Mouse (Mus musculus): ENCODE results near the gene Sf3a2. TPM values are rescaled to one million over a fixed set of nuclear protein-coding genes. Genes with fewer than 3 reads are reported as not detected.
A peak's percentile ranks its signal among the peaks of the same experiment; 100 is the strongest.

Sf3a2 gene
- polyA plus RNA-seq, 1 experiment from 2014 or later, result 77.7 TPM

DNA sequence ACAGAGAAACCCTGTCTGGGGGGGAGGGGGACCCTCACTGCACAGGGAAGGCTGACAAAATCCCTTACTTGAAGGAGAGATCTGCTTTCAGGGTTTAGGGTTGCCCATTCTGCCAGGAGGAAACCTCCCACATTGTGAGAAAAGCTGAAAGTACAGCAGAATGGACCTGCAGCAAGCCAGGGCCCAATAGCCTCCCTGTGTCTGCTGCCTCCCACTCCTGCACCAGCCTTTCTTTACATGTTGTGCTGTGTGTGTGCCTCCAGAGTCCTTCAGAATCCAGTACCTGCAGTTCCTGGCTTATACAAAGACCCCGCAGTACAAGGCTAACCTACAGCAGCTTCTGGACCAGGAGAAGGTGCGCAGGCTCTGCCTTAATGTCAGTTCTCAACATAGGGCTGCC lies 13.7 kb upstream of the Sf3a2 start:
- no peaks in the 10 kb centered on the region for H3K4me1 ChIP-seq (ENCODE audit: control insufficient read depth, insufficient read depth, low read length)
- H3K27ac ChIP-seq (ENCODE audit: low read length), result no peak overlapping the region
- 96% methylated on average over 2 of the region's 2 CpGs for WGBS
- H3K9me3 ChIP-seq (ENCODE audit: control insufficient read depth, low read depth, low read length), result no peaks in the 10 kb centered on the region
- no peak overlapping the region for H3K4me3 ChIP-seq (ENCODE audit: low read depth, low read length)
- H3K36me3 ChIP-seq (ENCODE audit: control insufficient read depth, insufficient read depth, low read length), result peaks cover 96% of the 10 kb centered on the region
- no peaks in the 10 kb centered on the region for H3K27me3 ChIP-seq (ENCODE audit: control insufficient read depth, insufficient read depth, low read length)
- no peak overlapping the region for H3K4me2 ChIP-seq (replicated peaks; ENCODE audit: low read depth, low read length)
- ATAC-seq (ENCODE audit: insufficient number of reproducible peaks, insufficient read depth, low FRiP score, low read depth), result no peak
- no peak overlapping the region for H3K9ac ChIP-seq (replicated peaks; ENCODE audit: low read depth, low read length)

DNA sequence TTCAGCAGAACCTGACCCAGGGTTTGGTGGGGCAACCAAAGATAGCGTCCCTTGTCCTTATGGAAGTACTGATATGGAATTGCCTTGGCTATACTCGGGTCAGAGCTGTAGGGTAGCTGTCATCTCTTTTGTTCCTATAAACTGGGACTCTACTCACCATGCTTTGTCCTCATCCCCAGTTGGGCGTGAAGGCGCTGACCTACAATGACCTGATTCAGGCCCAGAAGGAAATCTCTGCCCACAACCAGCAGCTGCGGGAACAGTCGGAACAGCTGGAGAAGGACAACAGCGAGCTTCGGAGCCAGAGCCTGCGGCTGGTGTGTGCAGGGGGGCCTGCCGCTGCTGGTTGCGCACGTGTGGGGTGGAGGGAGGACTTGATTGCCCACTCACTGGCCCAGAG lies 13.1 kb upstream of the Sf3a2 start:
- Histone ChIP-seq H3K4me1 (ENCODE audit: control insufficient read depth, insufficient read depth, low read length) (no peaks in the 10 kb centered on the region), H3K4me2 (replicated peaks; ENCODE audit: low read depth, low read length) (no peak overlapping the region), H3K36me3 (ENCODE audit: control insufficient read depth, insufficient read depth, low read length) (peaks cover 95% of the 10 kb centered on the region), H3K9ac (replicated peaks; ENCODE audit: low read depth, low read length) (no peak overlapping the region), H3K27ac (ENCODE audit: low read length) (no peak overlapping the region), H3K27me3 (ENCODE audit: control insufficient read depth, insufficient read depth, low read length) (no peaks in the 10 kb centered on the region), H3K9me3 (ENCODE audit: control insufficient read depth, low read depth, low read length) (no peaks in the 10 kb centered on the region), H3K4me3 (ENCODE audit: low read depth, low read length) (no peak overlapping the region)
- ATAC-seq (ENCODE audit: insufficient number of reproducible peaks, insufficient read depth, low FRiP score, low read depth), result no peak
- 90% methylated on average over 12 of the region's 12 CpGs for WGBS

DNA sequence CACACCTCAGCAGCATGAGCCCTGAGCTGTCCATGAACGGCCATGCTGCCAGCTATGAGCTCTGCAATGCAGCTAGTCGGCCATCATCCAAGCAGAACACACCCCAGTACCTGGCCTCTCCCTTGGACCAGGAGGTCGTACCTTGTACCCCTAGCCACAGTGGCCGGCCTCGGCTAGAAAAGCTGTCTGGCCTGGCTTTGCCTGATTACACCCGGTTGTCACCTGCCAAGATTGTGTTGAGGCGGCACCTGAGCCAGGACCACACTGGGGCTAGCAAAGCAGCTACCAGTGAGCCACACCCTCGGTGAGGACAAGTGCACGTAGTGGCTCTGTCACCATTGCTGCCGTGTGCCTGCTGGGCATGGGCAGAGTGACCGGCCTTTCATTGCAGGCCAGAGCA lies 12.0 kb upstream of the Sf3a2 start:
- Histone ChIP-seq H3K9ac (replicated peaks; ENCODE audit: low read depth, low read length) (no peak overlapping the region), H3K4me2 (replicated peaks; ENCODE audit: low read depth, low read length) (no peak overlapping the region), H3K4me3 (ENCODE audit: low read depth, low read length) (no peak overlapping the region), H3K36me3 (ENCODE audit: control insufficient read depth, insufficient read depth, low read length) (peaks cover 95% of the 10 kb centered on the region), H3K4me1 (ENCODE audit: control insufficient read depth, insufficient read depth, low read length) (no peaks in the 10 kb centered on the region), H3K9me3 (ENCODE audit: control insufficient read depth, low read depth, low read length) (no peaks in the 10 kb centered on the region), H3K27ac (ENCODE audit: low read length) (no peak overlapping the region), H3K27me3 (ENCODE audit: control insufficient read depth, insufficient read depth, low read length) (no peaks in the 10 kb centered on the region)
- ATAC-seq (ENCODE audit: insufficient number of reproducible peaks, insufficient read depth, low FRiP score, low read depth), result no peak
- 95% methylated on average over 11 of the region's 11 CpGs for WGBS

DNA sequence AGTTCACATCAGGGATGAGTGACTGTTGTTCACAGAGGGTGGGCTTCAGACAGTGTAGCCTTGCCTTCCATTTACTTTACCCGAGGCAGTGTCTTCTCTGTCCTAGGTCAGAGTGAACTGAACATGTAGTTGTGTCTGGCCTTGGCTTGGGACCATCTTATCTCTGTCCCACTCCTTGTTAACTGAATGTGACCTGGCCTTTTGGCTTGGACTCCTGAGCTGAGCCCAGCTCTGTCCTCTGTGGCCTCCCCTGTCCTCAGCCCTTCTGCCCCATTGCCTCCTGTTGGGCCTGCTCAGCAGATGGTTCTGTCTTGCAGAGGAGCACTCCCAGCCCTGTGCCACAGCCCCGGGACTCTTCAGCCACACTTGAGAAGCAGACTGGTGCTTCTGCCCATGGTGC lies 10.5 kb upstream of the Sf3a2 start:
- 88% methylated on average over 2 of the region's 2 CpGs for WGBS
- peaks cover 92% of the 10 kb centered on the region for H3K36me3 ChIP-seq (ENCODE audit: control insufficient read depth, insufficient read depth, low read length)
- no peaks in the 10 kb centered on the region for H3K9me3 ChIP-seq (ENCODE audit: control insufficient read depth, low read depth, low read length)

DNA sequence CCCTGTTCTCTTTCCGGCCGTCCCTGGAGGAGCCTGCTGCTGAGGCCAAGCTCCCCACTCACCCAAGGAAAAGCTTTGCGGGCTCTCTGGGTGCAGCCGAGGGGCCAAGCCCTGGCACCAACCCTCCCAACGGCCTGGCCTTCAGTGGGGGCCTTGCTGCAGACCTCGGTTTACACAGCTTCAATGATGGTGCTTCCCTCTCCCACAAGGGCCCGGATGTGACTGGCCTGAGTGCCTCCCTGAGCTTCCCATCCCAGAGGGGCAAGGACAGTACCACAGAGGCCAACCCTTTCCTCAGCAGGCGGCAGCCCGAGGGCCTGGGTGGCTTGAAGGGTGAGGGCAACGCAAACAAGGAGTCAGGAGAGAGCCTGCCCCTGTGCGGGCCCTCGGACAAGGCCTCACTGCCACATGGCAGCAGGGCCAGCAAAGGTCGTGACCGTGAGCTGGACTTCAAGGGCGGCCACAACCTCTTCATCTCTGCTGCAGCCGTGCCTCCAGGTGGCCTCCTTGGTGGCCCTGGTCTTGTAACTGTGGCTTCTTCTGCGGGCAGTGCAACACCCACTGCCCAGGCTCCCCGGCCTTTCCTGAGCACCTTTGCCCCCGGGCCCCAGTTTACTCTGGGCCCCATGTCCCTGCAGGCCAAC lies 7.1 kb upstream of the Sf3a2 start:
- Histone ChIP-seq H3K4me2 (replicated peaks; ENCODE audit: low read depth, low read length) (no peak overlapping the region), H3K4me1 (ENCODE audit: control insufficient read depth, insufficient read depth, low read length) (no peaks in the 10 kb centered on the region), H3K9ac (replicated peaks; ENCODE audit: low read depth, low read length) (no peak overlapping the region), H3K4me3 (ENCODE audit: low read depth, low read length) (no peak overlapping the region), H3K27me3 (ENCODE audit: control insufficient read depth, insufficient read depth, low read length) (no peaks in the 10 kb centered on the region), H3K9me3 (ENCODE audit: control insufficient read depth, low read depth, low read length) (no peaks in the 10 kb centered on the region), H3K36me3 (ENCODE audit: control insufficient read depth, insufficient read depth, low read length) (peaks cover 84% of the 10 kb centered on the region), H3K27ac (ENCODE audit: low read length) (no peak overlapping the region)
- ATAC-seq (ENCODE audit: insufficient number of reproducible peaks, insufficient read depth, low FRiP score, low read depth), result no peak
- WGBS, result 87% methylated on average over 19 of the region's 19 CpGs

More for the DNA sequence above, 10.5 kb upstream of the Sf3a2 start:
- ATAC-seq (ENCODE audit: insufficient number of reproducible peaks, insufficient read depth, low FRiP score, low read depth), result no peak
- Histone ChIP-seq H3K4me1 (ENCODE audit: control insufficient read depth, insufficient read depth, low read length) (no peaks in the 10 kb centered on the region), H3K4me3 (ENCODE audit: low read depth, low read length) (no peak overlapping the region), H3K9ac (replicated peaks; ENCODE audit: low read depth, low read length) (no peak overlapping the region), H3K27me3 (ENCODE audit: control insufficient read depth, insufficient read depth, low read length) (no peaks in the 10 kb centered on the region), H3K4me2 (replicated peaks; ENCODE audit: low read depth, low read length) (no peak overlapping the region), H3K27ac (ENCODE audit: low read length) (no peak overlapping the region)

DNA sequence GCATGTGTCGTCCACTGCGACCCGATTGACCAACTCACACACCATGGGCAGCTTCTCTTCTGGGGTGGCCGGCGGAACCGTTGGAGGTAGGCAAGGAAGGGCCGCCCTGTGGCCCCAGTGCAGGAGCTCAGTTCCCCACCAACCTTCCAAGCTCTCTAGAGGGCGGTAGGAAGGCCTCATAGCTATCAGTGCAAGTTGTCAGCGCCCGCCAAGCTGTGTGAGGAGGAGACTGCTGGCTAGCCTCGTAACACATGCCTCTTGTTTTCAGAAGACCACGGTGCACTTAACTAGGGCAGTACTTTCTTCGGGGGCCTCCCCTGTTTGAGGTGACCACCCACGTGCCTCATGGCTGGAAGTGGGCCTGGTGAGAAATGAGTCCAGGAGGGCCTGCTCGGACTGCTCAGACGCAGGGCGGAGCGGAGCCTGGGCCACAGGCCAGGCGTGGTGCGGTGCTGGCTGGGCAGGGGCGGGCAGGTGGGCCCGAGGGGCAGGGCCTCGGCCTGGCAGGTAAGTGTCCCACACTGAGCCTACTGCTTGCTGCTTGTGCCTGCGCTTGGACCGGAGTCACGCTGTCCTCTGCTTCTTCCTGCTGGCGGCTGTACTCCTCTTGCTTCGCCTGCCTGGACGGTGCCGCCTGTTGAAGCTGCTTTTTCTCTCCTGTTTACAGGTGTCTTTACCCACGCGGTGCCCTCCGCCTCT lies 6.4 kb upstream of the Sf3a2 start:
- Histone ChIP-seq H3K4me3 (ENCODE audit: low read depth, low read length) (no peak overlapping the region), H3K9ac (replicated peaks; ENCODE audit: low read depth, low read length) (no peak overlapping the region), H3K4me1 (ENCODE audit: control insufficient read depth, insufficient read depth, low read length) (peaks cover 5% of the 10 kb centered on the region), H3K4me2 (replicated peaks; ENCODE audit: low read depth, low read length) (no peak overlapping the region), H3K27me3 (ENCODE audit: control insufficient read depth, insufficient read depth, low read length) (no peaks in the 10 kb centered on the region), H3K9me3 (ENCODE audit: control insufficient read depth, low read depth, low read length) (no peaks in the 10 kb centered on the region), H3K36me3 (ENCODE audit: control insufficient read depth, insufficient read depth, low read length) (peaks cover 84% of the 10 kb centered on the region), H3K27ac (ENCODE audit: low read length) (no peak overlapping the region; the same call in 1 of the 2 replicates)
- WGBS, result 75% methylated on average over 33 of the region's 33 CpGs
- ATAC-seq (ENCODE audit: insufficient number of reproducible peaks, insufficient read depth, low FRiP score, low read depth), result 0 out of 2 replicates have a peak, but pooled peaks have one; percentile 19

DNA sequence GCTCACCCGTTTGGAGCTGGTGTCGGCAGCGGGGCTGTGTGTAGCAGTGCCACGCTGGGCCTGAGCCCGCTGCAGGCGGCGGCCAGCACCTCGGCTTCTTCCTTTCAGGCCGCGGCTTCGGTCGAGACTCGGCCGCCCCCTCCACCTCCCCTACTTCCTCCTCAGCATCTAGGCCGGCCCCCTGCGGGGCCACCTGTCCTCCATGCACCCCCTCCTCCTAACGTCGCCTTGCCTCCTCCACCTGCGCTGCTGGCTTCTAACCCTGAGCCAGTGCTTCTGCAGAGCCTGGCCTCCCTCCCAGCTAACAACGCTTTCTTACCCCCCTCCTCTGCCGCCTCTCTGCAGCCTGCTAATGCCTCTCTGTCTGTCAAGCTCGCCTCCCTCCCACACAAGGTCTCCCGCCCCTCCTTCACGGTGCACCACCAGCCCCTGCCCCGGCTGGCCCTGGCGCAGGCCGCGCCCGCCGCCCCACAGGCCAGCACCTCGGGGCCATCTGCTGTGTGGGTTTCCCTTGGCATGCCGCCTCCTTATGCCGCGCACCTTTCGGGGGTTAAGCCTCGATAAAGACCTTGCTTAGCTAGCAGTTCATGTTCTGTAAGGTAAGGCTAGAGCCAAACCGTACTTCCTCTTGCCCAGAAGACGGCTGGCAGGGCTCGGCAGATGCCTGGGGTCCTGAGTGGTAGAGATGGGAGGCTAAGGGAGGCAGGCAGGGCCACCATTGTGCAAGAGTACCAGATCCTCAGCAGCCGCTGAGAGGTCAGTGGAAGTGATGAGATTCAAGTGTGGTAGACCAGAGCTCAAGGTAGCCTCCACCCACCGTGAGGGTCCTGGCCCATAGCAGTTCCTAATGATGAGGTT lies 5.6 kb upstream of the Sf3a2 start:
- H3K9me3 ChIP-seq (ENCODE audit: control insufficient read depth, low read depth, low read length), result no peaks in the 10 kb centered on the region
- no peak overlapping the region; the same call in 1 of the 2 replicates for H3K27ac ChIP-seq (ENCODE audit: low read length)
- H3K4me3 ChIP-seq (ENCODE audit: low read depth, low read length), result no peak overlapping the region
- no peak for ATAC-seq (ENCODE audit: insufficient number of reproducible peaks, insufficient read depth, low FRiP score, low read depth)
- 64% methylated on average over 41 of the region's 41 CpGs for WGBS
- H3K36me3 ChIP-seq (ENCODE audit: control insufficient read depth, insufficient read depth, low read length), result peaks cover 76% of the 10 kb centered on the region
- H3K4me1 ChIP-seq (ENCODE audit: control insufficient read depth, insufficient read depth, low read length), result peaks cover 12% of the 10 kb centered on the region
- H3K4me2 ChIP-seq (replicated peaks; ENCODE audit: low read depth, low read length), result no peak overlapping the region
- no peaks in the 10 kb centered on the region for H3K27me3 ChIP-seq (ENCODE audit: control insufficient read depth, insufficient read depth, low read length)
- H3K9ac ChIP-seq (replicated peaks; ENCODE audit: low read depth, low read length), result no peak overlapping the region

DNA sequence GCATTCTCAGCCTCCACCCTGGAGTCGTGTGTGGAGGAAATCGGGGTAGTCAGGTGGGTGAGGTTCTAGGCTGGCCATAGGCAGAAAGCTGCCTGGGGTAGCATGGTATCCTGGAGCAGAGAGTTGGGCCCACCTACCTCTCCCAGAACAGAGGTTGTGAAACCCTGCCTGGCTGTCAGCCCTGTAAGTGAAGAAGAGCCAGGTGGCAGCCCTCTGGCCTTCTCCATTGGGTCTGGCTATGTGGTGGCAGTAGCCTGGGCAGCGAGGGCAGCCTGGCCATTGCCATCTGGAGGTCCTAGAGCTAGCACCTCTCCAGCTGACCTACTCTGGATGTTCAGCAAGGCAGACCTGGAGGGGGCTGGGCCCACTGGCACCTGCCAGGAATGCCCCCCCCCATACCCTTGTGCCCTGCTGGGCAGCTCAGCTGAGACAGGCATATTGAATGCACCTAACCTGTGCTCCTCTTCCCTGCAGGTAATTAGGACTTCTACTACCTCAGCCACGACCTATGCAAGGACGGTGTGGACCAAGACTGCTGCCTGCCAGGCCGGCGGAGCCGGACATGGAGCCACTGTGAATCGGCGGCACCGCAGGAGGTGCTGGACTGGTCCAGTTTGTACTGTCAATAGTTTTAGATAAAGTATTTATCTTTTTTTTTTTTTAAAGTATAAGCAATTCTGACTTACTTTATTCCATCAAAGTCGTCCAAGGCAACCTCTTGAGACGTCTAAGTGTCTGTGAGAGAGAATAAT lies 4.8 kb upstream of the Sf3a2 start:
- no peak for ATAC-seq (ENCODE audit: insufficient number of reproducible peaks, insufficient read depth, low FRiP score, low read depth)
- Histone ChIP-seq H3K4me2 (replicated peaks; ENCODE audit: low read depth, low read length) (no peak overlapping the region), H3K4me3 (ENCODE audit: low read depth, low read length) (no peak overlapping the region), H3K9ac (replicated peaks; ENCODE audit: low read depth, low read length) (no peak overlapping the region), H3K27ac (ENCODE audit: low read length) (no peak overlapping the region), H3K36me3 (ENCODE audit: control insufficient read depth, insufficient read depth, low read length) (peaks cover 68% of the 10 kb centered on the region), H3K27me3 (ENCODE audit: control insufficient read depth, insufficient read depth, low read length) (no peaks in the 10 kb centered on the region), H3K9me3 (ENCODE audit: control insufficient read depth, low read depth, low read length) (no peaks in the 10 kb centered on the region), H3K4me1 (ENCODE audit: control insufficient read depth, insufficient read depth, low read length) (peaks cover 12% of the 10 kb centered on the region)
- 91% methylated on average over 13 of the region's 13 CpGs for WGBS

All from stomach, embryonic 14.5 days (tissue).